Mouse (Mus musculus) cerebellum, postnatal 25 days (tissue): ENCODE data around the gene 5430403G16Rik.
"Not testable (repeated sequence)": the region's sequence is repeated elsewhere in the genome, so short reads cannot be mapped to it uniquely, and the experiment has no call there.

Experiments
- DNase-seq, 2 experiments: peaks; one replicate each; pipeline ENCODE4 v3.0.0; 2021; ENCODE audit warnings: mixed read lengths in 2 of 2

Gene 5430403G16Rik

DNA sequence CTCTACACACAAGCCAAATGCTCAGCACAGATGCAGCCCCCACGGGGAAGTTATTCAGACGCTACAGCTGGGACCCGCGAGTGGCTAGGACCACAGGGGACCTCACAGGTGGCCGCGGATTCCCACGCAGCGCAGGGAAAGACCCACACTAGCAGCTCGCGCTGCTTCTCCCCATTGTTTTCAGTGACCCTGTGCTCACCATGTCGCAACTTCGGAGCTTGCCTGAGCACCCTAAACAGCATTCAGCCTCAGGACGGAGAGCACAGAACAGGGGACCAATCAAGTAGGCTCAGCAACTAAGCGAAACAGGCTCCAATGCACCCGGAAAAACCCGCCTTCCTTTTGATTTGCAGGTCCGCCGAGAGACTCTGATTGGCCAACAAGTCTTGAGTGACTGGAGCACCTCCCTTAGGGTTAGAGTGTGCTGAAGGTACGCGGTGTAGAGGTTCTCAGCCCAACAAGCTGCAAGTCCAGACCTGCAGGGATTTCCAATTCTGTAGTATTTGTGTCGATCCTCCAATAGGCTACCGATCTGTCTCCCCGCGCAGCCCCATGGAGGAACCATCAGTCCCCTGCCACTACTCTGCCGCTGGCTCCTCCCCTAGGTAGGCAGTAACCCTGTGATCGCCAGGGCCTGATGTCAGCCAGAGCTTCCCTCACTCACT, at the start of gene 5430403G16Rik:
Gene 5430403G16Rik (minus strand): TSS at position 505 of the 665 bp plus-strand sequence.
- peak; percentile 71 to 79 for DNase-seq

DNA sequence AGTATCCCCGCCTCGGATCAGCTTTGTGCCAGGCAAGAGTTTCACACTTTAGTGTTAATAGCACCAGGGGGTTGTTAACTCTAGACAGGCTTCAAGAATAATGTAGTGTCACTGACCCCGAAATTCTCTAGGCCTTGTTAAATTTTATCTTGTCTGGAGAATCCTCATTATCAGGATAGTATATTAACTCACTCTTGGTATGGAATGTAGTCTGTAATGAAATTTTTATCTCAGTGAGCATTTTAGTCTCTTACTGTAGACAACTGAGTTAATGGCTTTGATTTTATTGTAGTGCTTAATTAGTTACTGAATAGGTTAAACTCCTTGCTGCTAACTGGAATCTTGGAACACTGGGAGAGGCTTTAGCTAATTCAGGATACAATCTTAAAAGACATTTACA, 26.5 kb upstream of the 5430403G16Rik start:
- DNase-seq, result not testable (repeated sequence)

DNA sequence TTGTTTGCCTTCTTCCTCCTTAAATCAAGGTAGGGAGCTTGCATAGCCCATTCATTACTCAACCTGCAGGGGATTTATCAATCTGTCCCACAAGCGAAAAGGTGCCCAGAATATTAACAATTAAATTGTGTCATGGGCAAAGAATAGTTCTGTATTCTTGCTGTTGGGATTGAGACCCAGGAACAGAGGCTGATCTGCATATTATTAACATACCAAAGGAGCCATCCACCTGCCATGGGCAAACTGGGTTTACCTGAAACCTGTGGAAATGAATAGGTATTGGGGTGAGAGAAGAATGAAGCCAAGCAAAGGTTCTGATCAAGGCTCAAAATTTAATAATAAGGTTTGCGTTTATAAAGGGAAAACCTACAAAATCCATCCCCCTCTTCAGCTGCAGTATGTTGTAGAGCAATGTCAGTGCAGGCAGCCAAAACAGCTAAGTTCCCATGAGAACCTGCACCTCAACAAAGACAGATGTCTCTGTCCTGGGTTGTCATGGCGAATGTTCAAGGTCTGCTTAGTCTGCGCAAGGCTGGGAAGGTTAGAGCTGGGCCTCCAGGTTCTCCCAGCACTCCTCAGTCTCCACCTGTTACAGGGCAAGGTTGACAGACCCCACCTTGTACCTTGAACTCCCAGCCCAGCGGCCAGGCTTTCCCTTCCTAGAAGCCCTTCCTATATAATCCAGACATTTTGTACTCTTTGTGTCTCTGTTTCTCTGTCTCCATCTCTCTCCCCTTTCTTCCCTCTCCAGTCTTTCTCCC, 544 bp upstream of the 5430403G16Rik start:
- DNase-seq, result not testable (repeated sequence)

DNA sequence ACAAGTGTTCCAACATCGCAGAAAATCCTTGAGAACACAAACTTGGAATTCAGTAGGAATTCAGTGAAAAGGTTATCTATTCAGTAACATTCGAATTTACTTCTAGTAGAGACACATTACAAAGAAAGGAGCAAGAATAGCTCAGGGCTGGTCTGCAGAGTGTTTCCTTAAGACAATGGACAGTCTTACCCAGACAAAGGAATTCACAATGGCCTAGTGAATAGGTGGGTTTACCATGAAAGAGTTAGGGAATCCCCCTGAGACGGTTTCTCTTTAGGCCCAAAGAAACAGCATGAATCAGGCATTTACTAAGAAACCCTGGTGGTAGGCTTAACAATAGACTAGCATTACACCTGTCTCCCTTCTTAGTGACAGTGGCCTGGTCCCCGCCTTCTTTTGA, 7.9 kb downstream of the 5430403G16Rik start:
- no peak for DNase-seq
